Mouse (Mus musculus) embryonic facial prominence, embryonic 12.5 days (tissue): ENCODE data around the gene Tmc7. TPM values are rescaled to one million over a fixed set of nuclear protein-coding genes. Genes with fewer than 3 reads are reported as not detected.

Experiments
- ATAC-seq: fragments of 200-750 bp; cut with Nextera tagmentation; 2 replicates; pipeline ENCODE4 v1.8.0; 2017; ENCODE audit not compliant: insufficient number of reproducible peaks, insufficient read depth, low FRiP score, low TSS enrichment
- H3K27ac ChIP-seq: fragments of 300-500 bp; sonication (generic); 2 replicates; pipeline ENCODE4 v1.5.1; 2016; ENCODE audit warnings: mild to moderate bottlenecking
- H3K27me3 ChIP-seq: fragments of 300-500 bp; sonication (generic); 2 replicates; pipeline ENCODE4 v1.6.1; 2016; ENCODE audit warnings: mild to moderate bottlenecking, moderate library complexity
- H3K36me3 ChIP-seq: fragments of 300-500 bp; sonication (generic); 2 replicates; pipeline ENCODE4 v1.6.1; 2016; ENCODE audit warnings: mild to moderate bottlenecking
- H3K4me1 ChIP-seq: fragments of 300-500 bp; sonication (generic); 2 replicates; pipeline ENCODE4 v1.6.1; 2016
- H3K4me2 ChIP-seq: fragments of 300-500 bp; sonication (generic); replicated peaks from 2 replicates; pipeline ENCODE4 v1.6.1; 2016; ENCODE audit warnings: mild to moderate bottlenecking, moderate library complexity
- H3K4me3 ChIP-seq: fragments of 300-500 bp; sonication (generic); 2 replicates; pipeline ENCODE4 v1.5.1; 2016; ENCODE audit warnings: mild to moderate bottlenecking
- H3K9ac ChIP-seq: fragments of 300-500 bp; sonication (generic); 2 replicates; pipeline ENCODE4 v1.6.1; 2016; ENCODE audit warnings: mild to moderate bottlenecking, moderate library complexity
- H3K9me3 ChIP-seq: fragments of 300-500 bp; sonication (generic); 2 replicates; pipeline ENCODE4 v1.6.1; 2016; ENCODE audit warnings: mild to moderate bottlenecking, moderate library complexity
- WGBS: fragments of 180-500 bp; shearing (Covaris S2); methylation state at CpG from one replicate; pipeline ENCODE4 v1.1.7; 2016; 5-methylcytosine and 5-hydroxymethylcytosine counted together
- polyA plus RNA-seq: library from polyadenylated mRNA; unstranded; fragments of >200 nt; fragmentation: Nextera tagmentation; extraction: Ambion mirVana; gene quantifications from 2 replicates; pipeline ENCODE4 v1.2.1, GENCODE M21; 2016

Tmc7 gene
- polyA plus RNA-seq, 1 experiment from 2014 or later = 6.2 TPM

DNA sequence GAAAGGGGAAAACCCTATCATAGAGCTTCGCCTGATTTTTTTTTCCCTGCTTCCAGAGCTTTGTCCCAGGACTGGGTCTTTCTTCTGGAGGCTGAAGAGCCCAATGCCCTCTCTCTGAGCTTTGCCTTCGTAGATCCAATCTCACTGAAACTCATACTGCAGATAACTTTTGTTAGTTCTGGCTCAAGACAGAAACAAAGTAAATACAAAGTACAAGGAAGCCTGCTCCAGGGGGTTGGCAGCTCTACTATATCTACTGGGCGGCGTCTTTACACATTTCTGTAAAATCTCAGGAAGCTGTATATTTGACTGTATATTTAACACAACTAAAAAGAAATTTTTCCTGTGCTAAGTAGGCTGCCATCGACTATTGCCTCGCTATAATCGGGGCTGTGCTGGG lies 715 bp downstream of the Tmc7 start:
- H3K27ac ChIP-seq = no peak overlapping the region
- ATAC-seq = no peak
- H3K27me3 ChIP-seq = no peaks in the 10 kb centered on the region
- H3K4me3 ChIP-seq = peak overlapping the region; percentile 66
- H3K9ac ChIP-seq = peak overlapping the region; percentile 77; the same call in 1 of the 2 replicates
- 0 out of 2 replicates have a peak, but pooled peaks cover 6% of the 10 kb centered on the region for H3K9me3 ChIP-seq
- WGBS = 23% methylated on average over 7 of the region's 7 CpGs
- no peaks in the 10 kb centered on the region for H3K36me3 ChIP-seq
- peaks cover 8% of the 10 kb centered on the region for H3K4me1 ChIP-seq
- peak overlapping the region; percentile 87 for H3K4me2 ChIP-seq

DNA sequence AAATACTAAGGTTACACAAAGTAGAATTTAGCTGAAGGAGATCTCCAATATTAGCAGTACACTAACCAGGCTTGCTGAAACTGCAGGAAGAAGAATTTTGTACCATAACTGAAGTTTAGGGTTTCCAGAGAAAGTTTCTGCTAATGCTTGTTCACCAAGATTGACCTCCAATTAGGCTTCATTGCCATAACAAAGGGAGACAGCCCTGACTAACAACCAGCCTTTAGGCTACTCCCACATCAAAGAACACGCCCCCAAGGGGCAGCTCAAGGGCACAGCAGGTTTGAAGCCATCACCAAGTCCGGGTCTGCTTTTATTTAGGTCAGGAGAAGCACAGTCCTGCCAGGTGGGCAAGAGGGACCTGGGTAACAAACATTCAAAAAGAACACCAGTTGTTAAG lies 4.6 kb downstream of the Tmc7 start:
- Histone ChIP-seq H3K36me3 (no peaks in the 10 kb centered on the region), H3K27me3 (no peaks in the 10 kb centered on the region), H3K4me1 (peaks cover 18% of the 10 kb centered on the region), H3K9me3 (0 out of 2 replicates have a peak, but pooled peaks cover 6% of the 10 kb centered on the region), H3K27ac (no peak overlapping the region), H3K4me2 (no peak overlapping the region), H3K9ac (no peak overlapping the region), H3K4me3 (no peak overlapping the region)
- no peak for ATAC-seq
- WGBS = 70% methylated on average over 2 of the region's 2 CpGs

DNA sequence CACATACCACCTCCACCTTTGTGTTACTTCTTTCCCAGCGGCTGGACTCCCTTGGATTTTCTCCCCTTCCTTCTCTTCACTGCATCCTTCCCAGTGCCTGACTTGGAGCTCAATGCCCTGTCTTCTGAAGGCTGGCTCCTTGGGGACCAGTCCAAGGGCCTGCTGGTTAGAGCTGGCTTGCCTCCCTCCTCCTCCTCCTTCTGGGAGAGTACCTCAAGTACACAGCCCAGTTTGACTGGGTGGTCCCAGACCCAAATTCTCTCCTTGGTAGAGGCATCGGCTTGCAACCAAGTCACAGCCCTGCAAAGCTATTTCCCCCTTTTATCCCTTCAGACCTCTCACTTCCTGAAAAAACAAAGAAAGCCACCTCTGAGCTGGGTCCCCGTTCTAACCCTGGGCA lies 6.3 kb downstream of the Tmc7 start:
- H3K27ac ChIP-seq = no peak overlapping the region
- H3K27me3 ChIP-seq = no peaks in the 10 kb centered on the region
- no peak overlapping the region for H3K4me3 ChIP-seq
- no peak overlapping the region for H3K4me2 ChIP-seq
- H3K36me3 ChIP-seq = no peaks in the 10 kb centered on the region
- no peak for ATAC-seq
- no peak overlapping the region for H3K9ac ChIP-seq
- peaks cover 11% of the 10 kb centered on the region; the same call in 1 of the 2 replicates for H3K4me1 ChIP-seq
- 0 out of 2 replicates have a peak, but pooled peaks cover 6% of the 10 kb centered on the region for H3K9me3 ChIP-seq
- 55% methylated on average over 3 of the region's 3 CpGs for WGBS

DNA sequence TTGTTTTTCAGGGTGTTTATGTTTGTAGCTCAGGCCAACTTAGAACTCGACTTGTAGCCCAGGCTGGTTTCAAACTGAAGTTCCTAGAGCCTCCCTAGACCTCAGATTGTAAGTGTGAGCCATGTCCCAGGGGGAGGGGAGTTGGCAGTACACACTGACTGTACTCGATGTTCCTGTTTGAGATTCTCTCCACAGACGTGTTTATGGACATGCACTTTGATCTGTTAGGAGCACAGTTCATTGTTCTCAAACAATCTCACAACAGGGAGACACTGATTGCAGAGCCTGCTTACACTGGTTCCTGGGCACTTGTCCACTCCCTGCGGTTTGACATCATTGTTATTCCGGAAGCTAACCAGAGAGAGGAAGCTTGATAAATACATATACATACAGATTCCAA lies 12.5 kb downstream of the Tmc7 start:
- H3K27me3 ChIP-seq = no peaks in the 10 kb centered on the region
- 69% methylated on average over 5 of the region's 5 CpGs for WGBS
- ATAC-seq = no peak
- H3K9me3 ChIP-seq = no peaks in the 10 kb centered on the region
- no peak overlapping the region for H3K4me3 ChIP-seq
- no peak overlapping the region for H3K4me2 ChIP-seq
- no peak overlapping the region for H3K27ac ChIP-seq
- no peak overlapping the region for H3K9ac ChIP-seq
- no peaks in the 10 kb centered on the region for H3K4me1 ChIP-seq
- H3K36me3 ChIP-seq = no peaks in the 10 kb centered on the region

DNA sequence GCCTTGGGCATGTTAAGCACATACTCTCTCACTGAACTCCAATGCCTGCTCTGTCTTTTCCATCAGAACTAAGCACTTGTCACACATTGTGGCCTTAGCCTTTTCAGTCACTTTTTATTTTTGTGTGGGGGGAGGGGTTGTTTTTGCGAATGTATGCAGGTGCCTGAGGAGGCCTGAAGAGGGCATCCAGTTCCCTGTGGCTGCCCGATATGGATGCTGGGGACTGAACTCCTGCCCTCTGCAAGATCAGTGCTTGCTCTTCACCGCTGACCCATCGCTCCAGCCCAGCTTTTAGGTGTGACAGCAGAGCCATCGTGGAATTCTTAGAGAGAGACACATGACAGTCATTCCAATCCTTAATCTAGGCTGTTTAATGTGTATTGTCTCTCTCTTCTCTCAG lies 13.2 kb downstream of the Tmc7 start:
- H3K36me3 ChIP-seq = no peaks in the 10 kb centered on the region
- H3K9me3 ChIP-seq = no peaks in the 10 kb centered on the region
- H3K27me3 ChIP-seq = no peaks in the 10 kb centered on the region
- 51% methylated on average over 5 of the region's 5 CpGs for WGBS
- no peak for ATAC-seq
- H3K27ac ChIP-seq = no peak overlapping the region
- no peak overlapping the region for H3K4me3 ChIP-seq
- H3K4me2 ChIP-seq = no peak overlapping the region
- no peak overlapping the region for H3K9ac ChIP-seq
- H3K4me1 ChIP-seq = no peaks in the 10 kb centered on the region

DNA sequence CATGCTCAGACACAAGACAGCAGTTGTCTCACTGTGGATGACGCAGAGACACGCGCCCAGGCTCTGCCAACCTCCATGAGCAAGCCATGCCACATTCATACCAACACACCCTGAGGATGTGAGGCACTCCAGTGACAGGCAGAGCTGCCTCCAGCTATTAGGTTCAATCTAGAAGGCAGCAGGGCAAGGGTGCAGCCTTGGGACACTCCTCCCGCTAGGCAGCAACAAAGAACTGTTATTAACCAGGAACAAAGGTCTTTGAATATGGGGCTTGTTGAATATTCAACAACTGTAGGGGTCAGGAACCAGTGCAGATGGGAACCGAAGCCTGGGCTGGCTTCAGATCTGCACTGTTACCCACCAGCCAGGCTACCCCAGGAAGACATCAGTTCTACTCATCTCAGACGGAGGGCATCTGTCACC lies 15.4 kb downstream of the Tmc7 start:
- no peaks in the 10 kb centered on the region for H3K27me3 ChIP-seq
- no peak for ATAC-seq
- H3K9ac ChIP-seq = no peak overlapping the region
- H3K27ac ChIP-seq = no peak overlapping the region
- 0 out of 2 replicates have a peak, but pooled peaks cover 2% of the 10 kb centered on the region for H3K36me3 ChIP-seq
- 78% methylated on average over 6 of the region's 6 CpGs for WGBS
- no peak overlapping the region for H3K4me2 ChIP-seq
- no peaks in the 10 kb centered on the region for H3K4me1 ChIP-seq
- no peaks in the 10 kb centered on the region for H3K9me3 ChIP-seq
- no peak overlapping the region for H3K4me3 ChIP-seq

DNA sequence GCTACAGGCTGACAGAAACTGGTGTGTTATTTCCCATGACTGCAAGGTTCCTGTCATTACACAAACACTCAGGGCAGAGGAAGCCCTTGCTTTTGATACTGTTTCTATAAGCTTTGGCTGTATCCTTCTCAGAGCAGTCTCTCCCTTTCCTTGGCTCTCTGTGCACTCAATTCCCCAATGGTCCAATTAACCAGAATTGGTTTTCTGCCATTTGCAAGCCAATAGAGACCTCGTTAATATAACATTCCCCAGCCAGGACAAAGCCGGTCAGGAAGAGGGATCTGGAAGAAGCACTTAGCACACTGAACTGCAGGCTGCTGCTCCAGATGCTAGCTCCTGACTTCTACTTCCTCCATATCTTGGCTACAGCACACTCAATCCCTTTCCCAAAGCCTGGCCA lies 30.2 kb downstream of the Tmc7 start:
- no peak overlapping the region for H3K4me3 ChIP-seq
- no peak overlapping the region for H3K27ac ChIP-seq
- no peaks in the 10 kb centered on the region for H3K9me3 ChIP-seq
- no peak overlapping the region for H3K4me2 ChIP-seq
- no peak for ATAC-seq
- no peaks in the 10 kb centered on the region for H3K27me3 ChIP-seq
- 74% methylated on average over 2 of the region's 2 CpGs for WGBS
- no peak overlapping the region for H3K9ac ChIP-seq
- H3K36me3 ChIP-seq = peaks cover 11% of the 10 kb centered on the region; the same call in 1 of the 2 replicates
- H3K4me1 ChIP-seq = no peaks in the 10 kb centered on the region

DNA sequence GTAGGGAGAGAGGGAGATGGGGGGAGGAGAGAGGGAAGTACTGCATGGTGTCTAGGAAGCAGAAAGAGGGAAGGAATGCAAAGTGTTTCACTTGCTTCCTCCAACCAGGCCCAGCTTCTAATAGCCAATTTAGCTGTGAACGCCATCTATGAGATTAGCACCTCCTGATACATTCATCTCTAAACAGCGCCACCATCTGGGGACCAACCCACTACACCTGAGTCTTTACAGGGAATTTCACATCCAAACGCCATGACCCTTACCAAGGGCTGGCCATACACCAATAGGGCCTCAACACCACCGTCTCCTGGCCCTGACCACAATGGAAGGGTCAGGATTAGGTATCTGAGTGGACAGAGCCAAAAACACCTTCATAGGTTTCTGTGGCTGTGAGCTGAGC lies 30.7 kb downstream of the Tmc7 start:
- Histone ChIP-seq H3K4me1 (no peaks in the 10 kb centered on the region), H3K9me3 (no peaks in the 10 kb centered on the region), H3K27me3 (no peaks in the 10 kb centered on the region), H3K27ac (no peak overlapping the region), H3K36me3 (peaks cover 11% of the 10 kb centered on the region; the same call in 1 of the 2 replicates), H3K4me3 (no peak overlapping the region), H3K9ac (no peak overlapping the region), H3K4me2 (no peak overlapping the region)
- no peak for ATAC-seq
- 70% methylated on average over 4 of the region's 4 CpGs for WGBS

DNA sequence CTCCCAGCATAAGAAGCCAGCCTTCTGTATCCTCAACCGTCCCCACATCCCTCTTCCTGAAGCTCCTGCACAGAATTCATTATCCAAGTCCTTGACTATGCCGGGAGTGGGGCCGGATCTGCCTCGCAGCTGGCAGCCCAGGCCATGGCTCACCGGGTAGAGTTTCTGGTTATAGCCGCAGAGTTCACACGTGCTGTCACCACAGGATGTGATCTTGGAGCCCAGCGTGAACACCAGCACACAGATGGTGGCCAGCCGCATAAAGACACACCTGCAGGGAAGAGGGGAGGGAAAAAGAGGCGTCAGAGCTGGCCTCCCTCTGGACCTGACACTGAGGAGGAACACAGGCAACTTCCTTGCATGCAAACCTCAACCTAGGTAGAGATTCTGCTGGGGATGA lies 37.1 kb downstream of the Tmc7 start:
- Histone ChIP-seq H3K36me3 (peaks cover 21% of the 10 kb centered on the region; the same call in 1 of the 2 replicates), H3K9me3 (no peaks in the 10 kb centered on the region), H3K4me3 (no peak overlapping the region), H3K4me2 (no peak overlapping the region), H3K27me3 (no peaks in the 10 kb centered on the region), H3K4me1 (no peaks in the 10 kb centered on the region), H3K27ac (no peak overlapping the region), H3K9ac (no peak overlapping the region)
- no peak for ATAC-seq
- WGBS = 79% methylated on average over 10 of the region's 10 CpGs

DNA sequence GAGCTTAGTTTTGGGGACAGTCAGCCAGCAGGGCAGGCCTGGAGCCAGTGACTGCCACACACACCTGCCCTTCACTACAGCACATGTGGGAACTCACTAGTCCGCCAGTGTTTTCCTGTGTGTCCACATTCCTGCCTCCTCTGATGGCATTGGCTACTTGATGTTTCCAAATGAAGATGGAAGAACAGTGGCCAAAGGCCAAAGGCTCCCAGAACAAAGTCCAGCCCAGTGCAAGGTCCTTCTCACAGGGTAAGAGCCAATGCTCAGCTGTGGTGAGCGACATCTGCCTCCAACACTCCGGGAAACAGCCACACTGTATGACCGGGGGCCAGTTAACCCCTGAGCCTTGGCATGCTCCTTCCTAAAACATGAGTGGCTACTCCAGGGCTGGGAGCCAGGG lies 40.4 kb downstream of the Tmc7 start:
- Histone ChIP-seq H3K4me2 (no peak overlapping the region), H3K36me3 (peaks cover 12% of the 10 kb centered on the region; the same call in 1 of the 2 replicates), H3K9me3 (no peaks in the 10 kb centered on the region), H3K9ac (no peak overlapping the region), H3K27ac (no peak overlapping the region), H3K27me3 (no peaks in the 10 kb centered on the region), H3K4me3 (no peak overlapping the region), H3K4me1 (no peaks in the 10 kb centered on the region)
- ATAC-seq = no peak
- WGBS = 86% methylated on average over 4 of the region's 4 CpGs

DNA sequence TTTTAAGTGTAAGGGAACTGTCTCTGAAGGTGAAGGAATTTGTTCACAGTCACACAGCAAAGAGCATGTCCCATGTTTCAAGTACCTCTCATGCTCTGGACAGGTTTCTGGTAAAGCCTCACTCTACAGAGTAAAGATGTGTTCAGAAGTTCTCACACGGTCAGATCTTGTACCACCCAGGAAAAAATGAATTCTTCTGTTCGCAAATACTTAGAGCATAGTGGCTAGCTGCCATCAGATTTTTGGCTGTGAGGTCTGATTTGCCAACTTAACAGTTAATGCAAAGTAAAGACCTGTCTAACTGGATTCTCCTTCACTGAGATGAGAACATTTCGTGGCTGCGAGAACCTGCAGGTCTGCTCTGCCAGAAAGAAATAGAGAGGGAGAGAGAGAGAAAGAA lies 49.5 kb downstream of the Tmc7 start:
- Histone ChIP-seq H3K9ac (no peak overlapping the region), H3K4me1 (0 out of 2 replicates have a peak, but pooled peaks cover 3% of the 10 kb centered on the region), H3K4me3 (no peak overlapping the region), H3K4me2 (no peak overlapping the region), H3K36me3 (no peaks in the 10 kb centered on the region), H3K9me3 (no peaks in the 10 kb centered on the region), H3K27me3 (no peaks in the 10 kb centered on the region), H3K27ac (no peak overlapping the region)
- ATAC-seq = no peak
- 87% methylated on average over 4 of the region's 4 CpGs for WGBS

DNA sequence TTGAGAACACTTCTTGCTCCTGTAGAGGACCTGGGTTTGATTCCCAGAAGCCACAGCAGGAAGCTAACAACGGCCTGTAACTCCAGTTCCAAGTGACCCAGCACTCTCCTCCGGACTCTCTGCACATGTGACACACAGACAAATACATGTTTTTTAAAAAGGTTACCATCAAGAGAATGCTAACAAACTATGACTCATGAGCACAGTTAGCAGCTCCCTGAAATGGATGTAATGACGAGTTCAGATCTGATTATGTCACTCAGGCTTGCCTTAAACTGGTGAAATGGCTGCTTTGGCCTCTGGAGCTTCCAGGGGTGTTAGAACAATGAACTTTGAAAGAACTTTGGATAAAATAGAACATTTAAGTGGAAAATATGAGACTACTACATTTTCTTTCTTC lies 50.2 kb downstream of the Tmc7 start:
- 72% methylated on average over 3 of the region's 3 CpGs for WGBS
- H3K4me1 ChIP-seq = 0 out of 2 replicates have a peak, but pooled peaks cover 3% of the 10 kb centered on the region
- no peaks in the 10 kb centered on the region for H3K27me3 ChIP-seq
- no peak for ATAC-seq
- H3K36me3 ChIP-seq = no peaks in the 10 kb centered on the region
- H3K9ac ChIP-seq = no peak overlapping the region
- H3K4me2 ChIP-seq = no peak overlapping the region
- no peak overlapping the region for H3K27ac ChIP-seq
- no peak overlapping the region for H3K4me3 ChIP-seq
- H3K9me3 ChIP-seq = no peaks in the 10 kb centered on the region
